Mouse (Mus musculus) adipocyte (in vitro differentiated cells): ENCODE data around the gene Clec10a.
"Not testable (repeated sequence)": the region's sequence is repeated elsewhere in the genome, so short reads cannot be mapped to it uniquely, and the experiment has no call there.

ENCODE experiments used
- DNase-seq: peaks from one replicate; pipeline ENCODE4 v3.0.0-alpha.2; 2016; ENCODE audit warnings: low spot score

Clec10a gene

GRCm38 (mm10) chr11:70155897-70156296, at the start of gene Clec10a:
TSS of gene Clec10a (plus strand) at chr11:70156197.
- DNase-seq = not testable (repeated sequence)

DNA sequence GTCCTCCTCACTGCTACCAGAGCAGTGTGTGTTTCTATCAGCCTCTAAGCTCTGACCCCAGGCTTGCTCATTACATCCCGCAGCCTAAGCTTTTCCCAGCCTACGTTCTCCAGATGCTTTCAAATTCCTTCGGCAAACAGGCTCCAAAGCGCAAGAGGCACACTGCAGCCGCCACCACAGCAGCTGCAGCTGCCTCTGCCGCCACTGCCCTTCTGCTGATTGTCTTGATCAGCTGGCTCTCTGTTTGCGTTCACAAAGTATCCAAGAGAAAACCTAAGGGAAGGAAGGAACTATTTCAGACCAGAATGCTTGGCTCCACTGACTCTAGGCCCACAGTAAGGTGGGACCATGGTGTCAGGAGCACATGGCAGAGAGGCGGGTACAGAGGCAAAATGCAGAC, 48.9 kb upstream of the Clec10a start:
- no peak for DNase-seq

- DNase-seq = peak; percentile 18
These were observed 45.9 kb upstream of the Clec10a start for GRCm38 (mm10) chr11:70110146-70110545.

- DNase-seq = peak; percentile 57
These were observed 41.4 kb upstream of the Clec10a start for GRCm38 (mm10) chr11:70114562-70114961.

DNA sequence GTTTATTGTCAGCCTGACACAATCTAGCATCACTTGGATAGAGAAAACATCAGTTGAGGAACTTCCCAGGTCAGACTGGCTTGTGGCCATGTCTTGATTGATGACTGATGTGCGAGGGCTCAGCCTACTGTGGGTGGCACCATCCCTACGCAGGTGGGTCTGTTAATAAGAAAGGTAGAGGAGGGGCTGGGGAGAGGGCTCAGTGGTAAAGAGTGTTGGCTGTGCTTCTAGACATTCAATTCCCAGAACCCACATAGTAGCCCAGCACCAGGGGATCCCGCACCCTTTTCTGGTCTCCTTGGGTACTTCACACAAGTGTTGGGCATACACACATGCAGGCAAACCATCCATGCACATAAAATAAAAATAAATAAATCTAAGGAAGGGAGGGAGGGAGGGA, 40.1 kb upstream of the Clec10a start:
- no peak for DNase-seq

DNA sequence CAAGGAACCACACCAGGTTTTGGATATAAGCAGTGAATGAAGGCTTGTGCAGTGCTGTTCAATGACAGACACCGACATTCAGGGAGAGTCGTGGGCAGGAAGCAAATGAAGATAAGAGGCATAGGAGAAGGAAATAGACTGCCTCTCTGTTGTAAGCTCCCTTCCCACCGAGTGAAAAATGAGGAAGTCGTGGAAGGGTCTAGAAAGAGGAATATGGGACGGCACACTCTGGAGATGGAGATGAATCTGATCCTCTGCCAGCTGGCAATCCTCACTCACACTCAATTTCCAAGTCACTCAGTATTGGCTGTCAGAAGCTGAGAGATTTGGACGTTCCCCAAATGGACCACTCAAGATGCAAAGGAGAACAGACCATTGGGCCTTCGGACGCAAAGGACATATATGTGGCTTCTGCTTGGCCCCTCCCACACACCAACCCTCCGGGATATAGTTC, 26.0 kb upstream of the Clec10a start, which contains the start of gene Mgl2:
Mgl2 (plus strand) TSS at position 404 of the 454 bp plus-strand sequence.
- no peak for DNase-seq

DNA sequence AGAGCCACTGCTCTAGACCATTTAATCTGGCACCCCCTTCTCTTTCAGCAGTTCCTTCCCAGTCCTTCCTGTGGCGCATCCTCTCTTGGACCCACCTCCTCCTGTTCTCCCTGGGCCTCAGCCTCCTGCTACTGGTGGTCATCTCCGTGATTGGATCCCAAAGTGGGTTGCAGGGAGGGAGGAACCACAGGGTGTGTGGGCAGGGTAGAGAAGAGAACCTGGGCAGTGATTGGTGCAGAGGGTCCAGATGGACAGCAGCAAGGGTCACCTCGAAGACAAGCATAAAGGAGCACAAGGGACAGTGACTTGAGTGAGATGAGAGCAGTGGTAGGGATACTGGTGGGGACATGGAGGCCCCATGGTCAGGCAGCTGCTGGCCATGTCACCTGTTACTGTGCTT, 21.0 kb upstream of the Clec10a start:
- DNase-seq = not testable (repeated sequence)

DNA sequence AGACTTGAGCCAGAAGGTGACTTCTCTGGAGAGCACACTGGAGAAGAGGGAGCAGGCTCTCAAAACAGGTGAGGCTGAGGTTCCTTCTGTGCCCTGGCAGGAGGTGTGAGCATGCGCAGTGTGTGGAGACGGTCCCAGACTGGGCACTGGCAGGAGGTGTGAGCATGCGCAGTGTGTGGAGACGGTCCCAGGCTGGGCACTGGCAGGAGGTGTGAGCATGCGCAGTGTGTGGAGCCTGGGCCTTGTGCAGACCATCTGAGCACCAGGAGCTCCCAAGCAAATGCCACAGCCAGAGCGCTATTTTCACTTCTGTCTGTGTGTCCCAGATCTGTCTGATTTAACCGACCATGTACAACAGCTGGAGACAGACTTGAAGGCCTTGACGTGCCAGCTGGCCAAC, 20.1 kb upstream of the Clec10a start:
- not testable (repeated sequence) for DNase-seq

GRCm38 (mm10) chr11:70139171-70139570, 16.8 kb upstream of the Clec10a start:
- DNase-seq = no peak

- DNase-seq = no peak
These were observed 4.9 kb upstream of the Clec10a start for GRCm38 (mm10) chr11:70151072-70151471.

DNA sequence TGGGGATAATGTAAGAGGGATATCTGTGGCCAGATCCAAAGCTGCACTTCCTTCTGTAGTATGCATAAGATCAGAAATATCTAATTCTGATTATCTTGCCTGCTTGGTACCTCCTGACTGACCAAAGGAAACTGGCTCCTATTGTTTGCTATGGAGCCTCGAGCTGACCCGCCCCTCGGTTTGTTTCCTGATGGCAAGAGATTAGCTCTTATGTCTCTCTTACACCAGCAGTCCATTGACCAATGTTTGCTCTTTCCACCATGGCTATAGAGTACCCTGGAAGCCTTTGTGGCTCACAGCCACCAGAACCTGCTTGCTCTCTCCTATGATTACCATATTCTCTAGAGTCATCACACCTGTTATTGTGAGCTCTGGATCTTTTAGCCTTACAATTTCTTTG, 6.3 kb downstream of the Clec10a start:
- no peak for DNase-seq

DNA sequence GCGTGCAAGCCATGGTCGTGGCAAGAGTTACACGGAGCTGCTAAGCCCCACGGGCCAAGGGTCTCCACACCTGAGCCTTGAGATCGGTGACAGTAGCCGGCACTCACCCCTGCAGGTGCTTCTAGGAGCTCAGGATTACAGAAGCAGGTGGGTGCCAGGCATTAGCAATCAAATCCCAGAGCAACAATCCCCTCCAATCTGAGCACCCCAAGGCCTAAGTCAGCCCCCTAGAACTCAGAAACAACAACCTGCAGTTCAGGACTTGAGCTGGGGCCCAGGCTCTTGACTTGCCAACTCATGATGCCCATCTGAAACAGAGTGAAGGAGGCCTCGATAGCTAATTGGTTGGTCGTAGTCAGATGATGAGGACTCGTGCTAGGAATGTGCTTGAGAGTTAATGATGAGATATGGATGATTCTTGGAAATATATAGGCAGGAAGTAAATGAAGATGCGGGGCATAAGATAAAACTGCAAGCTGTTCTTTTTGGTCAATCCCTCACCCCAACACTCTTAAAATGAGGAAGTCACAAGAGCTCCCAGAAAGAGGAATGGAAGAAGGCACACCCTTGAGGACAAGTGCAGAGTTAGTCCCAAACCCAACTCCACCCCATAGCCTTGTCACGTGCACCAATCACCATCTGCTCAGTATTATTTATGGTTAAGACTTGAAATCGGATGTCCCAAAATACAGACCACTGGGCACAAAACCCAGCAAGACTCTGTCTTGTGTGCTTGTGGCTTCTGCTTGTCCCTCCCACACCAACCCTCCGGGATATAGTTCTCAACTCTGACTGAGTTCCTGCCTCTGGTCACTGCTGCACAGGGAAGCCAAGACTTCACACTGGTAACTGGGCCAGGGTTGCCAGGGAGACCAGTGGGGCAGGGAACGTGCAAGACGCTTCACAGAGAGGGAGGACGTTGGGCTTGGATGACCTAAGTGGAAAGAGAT, 10.2 kb downstream of the Clec10a start:
- DNase-seq = peak; percentile 96

GRCm38 (mm10) chr11:70168136-70168535, 12.1 kb downstream of the Clec10a start:
- no peak for DNase-seq

DNA sequence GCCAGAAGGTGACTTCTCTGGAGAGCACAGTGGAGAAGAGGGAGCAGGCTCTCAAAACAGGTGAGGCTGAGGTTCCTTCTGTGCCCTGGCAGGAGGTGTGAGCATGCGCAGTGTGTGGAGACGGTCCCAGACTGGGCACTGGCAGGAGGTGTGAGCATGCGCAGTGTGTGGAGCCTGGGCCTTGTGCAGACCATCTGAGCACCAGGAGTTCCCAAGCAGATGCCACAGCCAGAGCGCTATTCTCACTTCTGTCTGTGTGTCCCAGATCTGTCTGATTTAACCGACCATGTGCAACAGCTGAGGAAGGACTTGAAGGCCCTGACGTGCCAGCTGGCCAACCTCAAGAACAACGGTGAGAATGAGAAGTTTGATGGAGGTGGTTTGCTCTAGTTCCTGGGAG, 13.5 kb downstream of the Clec10a start:
- DNase-seq = not testable (repeated sequence)

DNA sequence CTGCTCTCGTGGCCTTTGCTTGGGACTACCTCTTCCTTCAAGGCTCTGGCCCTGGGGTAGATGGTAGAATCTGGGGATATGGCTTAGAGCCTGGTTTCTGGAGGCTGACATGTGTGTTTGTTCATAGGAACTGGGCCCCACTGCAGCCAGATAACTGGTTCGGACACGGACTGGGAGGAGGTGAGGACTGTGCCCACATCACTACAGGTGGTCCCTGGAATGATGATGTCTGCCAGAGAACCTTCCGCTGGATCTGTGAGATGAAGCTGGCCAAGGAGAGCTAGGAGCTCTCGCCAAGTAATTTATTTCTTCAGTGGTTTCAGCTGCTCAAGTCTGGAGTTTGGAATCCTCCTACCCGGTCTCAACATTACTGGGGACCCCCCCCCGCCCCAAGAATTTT, 14.3 kb downstream of the Clec10a start:
- no peak for DNase-seq

- DNase-seq = peak; percentile 69
These were observed 15.2 kb downstream of the Clec10a start for GRCm38 (mm10) chr11:70171181-70171580.

DNA sequence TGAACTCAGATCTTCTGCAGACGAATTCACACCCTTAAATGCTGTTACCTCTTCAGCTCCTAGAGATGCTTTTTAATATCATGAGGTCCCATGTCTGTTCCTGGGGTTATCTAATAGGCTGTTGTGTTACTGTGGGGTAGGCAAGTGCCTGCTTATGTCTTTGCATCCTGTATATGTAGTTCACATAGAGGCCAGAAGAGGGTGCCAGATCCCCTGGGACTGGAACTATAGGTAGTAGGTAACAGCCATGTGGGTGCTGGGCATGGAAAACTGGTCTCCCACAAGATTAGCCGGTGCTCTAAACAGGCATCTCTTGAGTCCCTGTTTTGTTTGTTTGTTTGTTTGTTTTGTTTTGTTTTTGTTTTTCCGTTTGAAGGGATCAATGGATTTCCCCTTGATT, 15.8 kb downstream of the Clec10a start:
- DNase-seq = peak; percentile 64

- no peak for DNase-seq
These were observed 16.3 kb downstream of the Clec10a start for GRCm38 (mm10) chr11:70172298-70172697.

DNA sequence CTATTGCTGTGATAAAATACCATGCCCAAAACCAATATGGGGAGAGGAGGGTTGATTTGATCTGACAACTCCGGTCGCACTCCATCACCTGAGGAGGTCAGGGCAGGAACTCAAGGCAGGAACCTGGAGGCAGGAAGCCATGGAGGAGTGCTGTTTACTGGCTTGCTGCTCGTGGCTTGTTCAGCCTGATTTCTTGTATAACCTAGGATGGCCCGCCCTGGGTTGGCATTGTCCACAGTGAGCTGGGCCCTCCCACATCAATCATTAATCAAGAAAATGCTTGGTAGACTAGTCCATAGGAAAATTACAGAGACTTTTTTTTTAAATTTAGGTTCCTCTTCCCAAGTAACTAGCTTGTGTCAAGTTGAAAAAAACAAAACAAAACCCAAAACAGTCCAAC, 18.5 kb downstream of the Clec10a start:
- no peak for DNase-seq

GRCm38 (mm10) chr11:70177647-70178046, 21.6 kb downstream of the Clec10a start:
- no peak for DNase-seq

DNA sequence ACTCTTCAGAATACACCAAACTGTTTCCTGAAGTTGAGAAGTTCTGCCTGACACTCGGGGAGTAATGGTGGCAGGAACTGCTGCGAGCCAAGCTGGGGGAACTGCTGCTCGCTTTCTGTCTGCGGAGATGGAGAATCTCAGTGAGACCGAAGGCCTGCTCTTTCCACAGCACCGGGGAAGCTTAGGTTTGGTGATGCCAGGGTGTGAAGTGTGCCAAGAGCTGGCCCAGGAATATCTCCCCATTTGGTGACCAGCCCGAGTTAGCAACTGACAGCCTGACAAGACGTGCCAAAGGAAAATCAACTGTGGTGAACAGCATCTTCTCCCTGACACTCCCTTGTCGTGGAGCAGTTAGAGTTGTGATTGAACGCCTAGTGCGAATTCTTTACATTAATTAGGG, 22.3 kb downstream of the Clec10a start:
- DNase-seq = no peak

- no peak for DNase-seq
These were observed 22.8 kb downstream of the Clec10a start for GRCm38 (mm10) chr11:70178756-70179155.

GRCm38 (mm10) chr11:70179401-70179800, 23.4 kb downstream of the Clec10a start:
- DNase-seq = peak; percentile 74

DNA sequence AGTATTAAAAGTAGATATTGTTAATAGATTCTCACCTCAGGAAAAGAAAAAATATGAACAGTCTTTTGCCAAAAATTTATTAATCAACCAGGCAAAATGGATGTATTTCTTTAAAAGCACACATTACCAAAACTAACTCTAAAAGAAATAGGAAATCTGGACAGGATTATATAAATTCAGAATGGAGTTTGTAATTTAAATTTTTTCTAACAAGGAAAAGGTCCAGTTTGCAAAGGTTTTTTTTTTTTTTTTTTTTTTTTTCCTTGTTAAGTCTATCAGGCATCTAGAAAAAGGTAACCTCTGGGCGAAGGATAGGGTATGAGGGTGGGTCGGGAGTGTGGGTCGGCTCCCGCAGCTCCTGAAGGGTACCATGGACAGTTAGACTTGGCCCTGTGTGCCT, 24.5 kb downstream of the Clec10a start:
- no peak for DNase-seq
